Mouse (Mus musculus): ENCODE measurements around the gene Lpp. TPM values are rescaled to one million over a fixed set of nuclear protein-coding genes. Genes with fewer than 3 reads are reported as not detected.
A peak's percentile ranks its signal among the peaks of the same experiment; 100 is the strongest.

The Lpp gene
- polyA plus RNA-seq, 1 experiment from 2014 or later: 13.3 TPM

DNA sequence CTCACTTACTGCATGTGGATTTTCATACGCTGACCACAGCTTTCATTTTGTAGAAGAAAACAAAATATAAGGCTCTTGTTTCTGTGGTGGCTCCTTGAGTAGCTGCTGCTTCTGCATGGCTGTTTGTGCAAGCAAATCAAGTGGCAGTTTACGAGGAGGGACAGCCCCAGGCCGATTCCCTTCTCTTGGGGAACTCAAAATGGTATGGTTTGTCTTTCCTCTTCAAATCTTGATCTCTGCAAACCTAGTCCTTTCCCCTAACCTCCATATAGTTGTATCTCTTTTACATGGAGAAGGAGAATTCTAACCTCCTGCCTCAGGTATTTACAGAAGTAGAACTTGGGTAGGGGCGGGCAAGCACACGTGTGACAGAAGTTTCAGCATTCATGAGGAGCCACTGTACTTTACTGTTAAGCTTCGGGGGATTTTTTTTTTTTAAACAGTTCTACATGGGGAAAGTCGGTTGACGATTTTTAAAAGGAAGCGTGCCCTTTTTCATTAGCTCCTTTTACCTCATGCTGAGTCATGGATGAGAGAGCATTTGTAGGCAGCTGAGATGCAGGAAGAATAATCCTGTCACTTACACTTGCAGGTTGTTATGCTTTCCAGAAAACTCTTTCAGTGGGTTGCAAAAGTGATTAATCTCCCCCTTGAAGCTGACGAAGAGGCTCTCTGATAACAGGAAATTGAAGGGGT is 344.2 kb downstream of the Lpp start:
- no peaks in the 10 kb centered on the region for H3K36me3 ChIP-seq
- H3K9me3 ChIP-seq: no peaks in the 10 kb centered on the region
- H3K4me2 ChIP-seq: no peak overlapping the region
- no peak overlapping the region for H3K9ac ChIP-seq
- no peaks in the 10 kb centered on the region for H3K27me3 ChIP-seq
- no peak for ATAC-seq (ENCODE audit: low read depth)
- H3K27ac ChIP-seq (replicated peaks): no peak overlapping the region
- peaks cover 10% of the 10 kb centered on the region for H3K4me1 ChIP-seq (replicated peaks)
- WGBS: 63% methylated on average over 10 of the region's 10 CpGs
- no peak overlapping the region for H3K4me3 ChIP-seq

DNA sequence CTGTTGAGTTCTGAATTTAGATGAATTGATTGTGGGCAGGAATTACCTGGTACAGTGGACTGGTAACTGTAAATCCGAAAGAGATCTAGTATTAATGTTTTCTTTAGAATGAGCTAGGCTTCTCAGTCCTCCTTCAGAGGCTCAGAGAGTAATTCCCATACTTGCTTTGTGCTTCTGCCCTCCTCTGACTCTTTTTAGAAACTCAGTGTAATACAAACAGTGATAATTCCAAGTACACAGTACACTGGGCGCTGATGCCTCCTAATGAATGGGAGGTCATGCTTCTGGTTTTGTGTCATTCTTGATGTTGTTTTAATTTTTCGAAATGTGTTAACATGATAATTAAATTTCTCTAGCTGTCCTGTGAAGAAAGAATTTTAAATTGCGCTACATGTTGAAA is 347.4 kb downstream of the Lpp start:
- no peaks in the 10 kb centered on the region for H3K9me3 ChIP-seq
- WGBS: 87% methylated on average over 4 of the region's 4 CpGs
- no peak overlapping the region for H3K4me2 ChIP-seq
- H3K27me3 ChIP-seq: no peaks in the 10 kb centered on the region
- H3K4me3 ChIP-seq: no peak overlapping the region
- H3K4me1 ChIP-seq (replicated peaks): peaks cover 10% of the 10 kb centered on the region
- H3K27ac ChIP-seq (replicated peaks): no peak overlapping the region
- ATAC-seq (ENCODE audit: low read depth): no peak
- H3K9ac ChIP-seq: no peak overlapping the region
- H3K36me3 ChIP-seq: no peaks in the 10 kb centered on the region

DNA sequence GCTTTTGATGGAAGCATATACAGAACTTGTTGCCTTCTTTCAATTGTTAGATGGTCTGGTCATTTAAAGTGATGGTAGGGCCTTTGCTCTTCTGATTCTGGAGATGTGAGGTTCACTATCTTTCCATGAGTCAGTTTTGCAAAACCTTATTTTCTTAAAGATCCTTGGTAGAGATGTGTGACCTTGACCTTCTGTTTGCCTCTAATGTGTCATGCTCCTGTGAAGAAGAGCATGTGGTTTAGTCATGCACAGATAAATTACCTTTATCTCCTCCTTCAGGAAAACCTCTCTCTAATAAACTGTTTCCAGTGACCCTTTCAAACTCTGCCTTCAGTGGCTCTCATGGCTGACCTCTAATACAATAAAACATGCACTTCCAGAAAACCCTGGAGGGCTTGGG is 356.5 kb downstream of the Lpp start:
- no peaks in the 10 kb centered on the region for H3K27me3 ChIP-seq
- no peak overlapping the region for H3K9ac ChIP-seq
- no peak overlapping the region for H3K4me3 ChIP-seq
- H3K4me1 ChIP-seq (replicated peaks): no peaks in the 10 kb centered on the region
- no peak for ATAC-seq (ENCODE audit: low read depth)
- H3K4me2 ChIP-seq: no peak overlapping the region
- no peaks in the 10 kb centered on the region for H3K9me3 ChIP-seq
- no peak overlapping the region for H3K27ac ChIP-seq (replicated peaks)
- H3K36me3 ChIP-seq: no peaks in the 10 kb centered on the region

DNA sequence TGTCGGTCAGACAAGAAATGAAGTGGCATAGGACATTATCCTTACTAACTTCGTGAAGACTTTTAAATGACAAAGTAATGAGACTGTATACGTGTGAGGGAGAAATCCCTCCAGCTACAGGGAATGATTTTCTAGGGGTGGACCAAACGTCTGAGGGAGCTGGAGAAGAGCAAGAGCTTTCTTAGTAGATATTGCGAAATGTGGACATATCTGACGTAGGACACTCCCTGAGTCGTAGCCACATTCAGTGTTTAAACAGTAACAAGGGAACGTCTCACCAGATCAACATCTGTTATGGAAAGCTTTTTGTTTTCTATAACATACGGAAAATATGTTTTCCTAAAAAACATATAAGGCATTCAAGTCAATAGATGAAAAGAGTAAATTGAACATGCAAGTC is 362.8 kb downstream of the Lpp start:
- H3K9me3 ChIP-seq: no peaks in the 10 kb centered on the region
- H3K9ac ChIP-seq: no peak overlapping the region
- no peak overlapping the region for H3K27ac ChIP-seq (replicated peaks)
- H3K4me3 ChIP-seq: no peak overlapping the region
- no peak overlapping the region for H3K4me2 ChIP-seq
- H3K27me3 ChIP-seq: no peaks in the 10 kb centered on the region
- WGBS: 93% methylated on average over 9 of the region's 9 CpGs
- H3K36me3 ChIP-seq: no peaks in the 10 kb centered on the region
- no peaks in the 10 kb centered on the region for H3K4me1 ChIP-seq (replicated peaks)
- no peak for ATAC-seq (ENCODE audit: low read depth)

GRCm38 (mm10) chr16:24766051-24766450 is 372.7 kb downstream of the Lpp start:
- no peaks in the 10 kb centered on the region for H3K27me3 ChIP-seq
- 93% methylated on average over 3 of the region's 3 CpGs for WGBS
- H3K4me1 ChIP-seq (replicated peaks): no peaks in the 10 kb centered on the region
- no peak overlapping the region for H3K4me2 ChIP-seq
- no peak overlapping the region for H3K9ac ChIP-seq
- H3K4me3 ChIP-seq: no peak overlapping the region
- ATAC-seq (ENCODE audit: low read depth): no peak
- H3K9me3 ChIP-seq: no peaks in the 10 kb centered on the region
- no peaks in the 10 kb centered on the region; the same call in 1 of the 2 replicates for H3K36me3 ChIP-seq
- H3K27ac ChIP-seq (replicated peaks): no peak overlapping the region

DNA sequence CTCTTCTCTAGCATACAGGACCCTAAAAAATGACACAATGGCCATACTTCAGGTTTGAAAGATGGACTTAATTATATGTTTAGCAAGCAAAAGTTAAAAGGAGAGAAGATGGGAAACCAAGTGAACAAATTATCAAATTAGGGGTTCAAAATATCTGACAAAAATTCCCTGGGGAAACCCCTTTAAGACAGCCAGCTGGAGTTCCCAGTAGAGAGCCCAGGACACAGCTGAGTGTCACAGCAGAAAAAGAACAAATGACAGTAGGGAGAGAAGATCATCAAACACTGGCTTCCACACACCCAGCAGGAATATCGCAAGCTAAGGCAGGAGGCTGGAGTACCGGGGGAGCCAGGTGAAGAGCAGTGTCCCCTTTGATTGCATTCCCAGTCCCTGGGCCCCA is 373.3 kb downstream of the Lpp start:
- Histone ChIP-seq H3K4me3 (no peak overlapping the region), H3K27me3 (no peaks in the 10 kb centered on the region), H3K4me1 (replicated peaks) (no peaks in the 10 kb centered on the region), H3K4me2 (no peak overlapping the region), H3K9me3 (no peaks in the 10 kb centered on the region), H3K36me3 (no peaks in the 10 kb centered on the region; the same call in 1 of the 2 replicates), H3K9ac (no peak overlapping the region), H3K27ac (replicated peaks) (no peak overlapping the region)
- ATAC-seq (ENCODE audit: low read depth): no peak
- 85% methylated on average over 2 of the region's 2 CpGs for WGBS

GRCm38 (mm10) chr16:24777053-24777452 is 383.7 kb downstream of the Lpp start:
- ATAC-seq (ENCODE audit: low read depth): no peak
- H3K9me3 ChIP-seq: no peaks in the 10 kb centered on the region
- 87% methylated on average over 2 of the region's 2 CpGs for WGBS

DNA sequence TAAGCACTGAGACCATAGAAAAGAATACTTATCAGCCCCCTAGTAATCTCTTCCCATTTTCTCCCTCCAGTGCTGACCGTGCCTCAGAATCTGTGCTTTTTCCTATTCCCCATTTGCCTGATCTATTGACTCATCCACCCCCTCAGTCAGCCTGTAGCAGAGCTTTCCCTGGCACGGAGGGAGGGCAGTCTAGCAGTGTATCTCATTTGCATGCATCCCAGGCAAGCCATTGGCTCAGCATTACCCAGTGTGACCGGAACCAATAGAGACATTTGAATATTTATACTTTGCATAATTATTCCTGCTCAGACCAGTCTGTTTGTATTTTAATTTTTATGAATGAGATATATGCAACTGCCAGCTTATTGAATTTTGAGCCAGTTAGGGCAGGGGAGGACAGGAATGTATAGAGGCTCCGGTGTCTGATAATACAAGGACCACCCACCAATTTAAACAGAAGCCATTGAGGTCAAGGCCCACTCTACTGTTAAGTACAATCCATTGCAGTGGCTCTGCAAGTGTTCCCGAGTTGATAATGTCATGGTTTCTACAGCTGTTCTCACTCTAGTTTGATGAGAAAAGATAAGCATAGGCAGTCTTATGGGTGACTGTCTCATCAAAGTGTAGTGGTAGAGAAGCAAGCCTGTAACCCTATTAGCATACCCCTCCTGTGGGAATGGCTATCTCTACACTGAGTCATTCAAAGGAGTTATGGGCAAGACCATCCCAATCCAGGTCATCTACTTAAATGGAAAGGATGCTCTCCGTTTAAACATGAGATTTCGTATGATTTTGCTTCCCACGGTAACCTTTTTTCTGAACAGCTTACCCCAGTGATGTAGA is 385.3 kb downstream of the Lpp start:
- peak; percentile 75; the same call in 1 of the 2 replicates for ATAC-seq (ENCODE audit: low read depth)
- Histone ChIP-seq H3K4me2 (no peak overlapping the region), H3K4me1 (replicated peaks) (peaks cover 9% of the 10 kb centered on the region), H3K27me3 (no peaks in the 10 kb centered on the region), H3K9me3 (no peaks in the 10 kb centered on the region), H3K9ac (no peak overlapping the region), H3K27ac (replicated peaks) (no peak overlapping the region), H3K4me3 (no peak overlapping the region), H3K36me3 (no peaks in the 10 kb centered on the region)
- 62% methylated on average over 8 of the region's 8 CpGs for WGBS

More at GRCm38 (mm10) chr16:24777053-24777452, 383.7 kb downstream of the Lpp start:
- Histone ChIP-seq H3K36me3 (no peaks in the 10 kb centered on the region), H3K27ac (replicated peaks) (no peak overlapping the region), H3K27me3 (no peaks in the 10 kb centered on the region), H3K9ac (no peak overlapping the region), H3K4me1 (replicated peaks) (peaks cover 9% of the 10 kb centered on the region), H3K4me2 (no peak overlapping the region), H3K4me3 (no peak overlapping the region)

GRCm38 (mm10) chr16:24780545-24780944 is 387.2 kb downstream of the Lpp start:
- no peak overlapping the region for H3K27ac ChIP-seq (replicated peaks)
- no peaks in the 10 kb centered on the region for H3K9me3 ChIP-seq
- H3K4me2 ChIP-seq: no peak overlapping the region
- no peaks in the 10 kb centered on the region for H3K36me3 ChIP-seq
- WGBS: 44% methylated on average over 7 of the region's 7 CpGs
- H3K27me3 ChIP-seq: no peaks in the 10 kb centered on the region
- peaks cover 9% of the 10 kb centered on the region for H3K4me1 ChIP-seq (replicated peaks)
- H3K4me3 ChIP-seq: no peak overlapping the region
- ATAC-seq (ENCODE audit: low read depth): no peak
- H3K9ac ChIP-seq: no peak overlapping the region

DNA sequence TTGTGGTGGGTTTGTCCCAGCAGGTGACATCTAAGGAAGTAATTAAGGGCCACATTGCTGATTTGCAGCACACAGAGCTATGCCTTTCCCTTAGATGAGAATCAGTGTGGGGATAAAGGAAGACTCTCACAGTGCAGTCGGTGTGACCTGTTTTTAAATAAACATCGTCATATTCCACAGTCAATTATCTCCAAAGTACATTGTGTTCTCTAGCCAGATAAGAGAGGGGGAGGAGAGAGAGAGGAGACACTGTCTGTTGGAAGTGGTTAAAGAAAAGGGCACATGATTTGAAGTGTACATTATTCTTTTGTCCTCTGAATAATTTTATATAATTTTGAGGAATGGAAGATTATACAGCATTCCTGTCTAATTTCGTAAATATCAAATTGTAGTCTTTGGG is 388.6 kb downstream of the Lpp start:
- H3K4me2 ChIP-seq: no peak overlapping the region
- H3K27ac ChIP-seq (replicated peaks): no peak overlapping the region
- no peak for ATAC-seq (ENCODE audit: low read depth)
- H3K4me3 ChIP-seq: no peak overlapping the region
- no peaks in the 10 kb centered on the region for H3K36me3 ChIP-seq
- H3K27me3 ChIP-seq: no peaks in the 10 kb centered on the region
- H3K9ac ChIP-seq: no peak overlapping the region
- no peaks in the 10 kb centered on the region for H3K9me3 ChIP-seq
- H3K4me1 ChIP-seq (replicated peaks): peaks cover 9% of the 10 kb centered on the region
- WGBS: 80% methylated on average over 3 of the region's 3 CpGs

GRCm38 (mm10) chr16:24785651-24786050 is 392.3 kb downstream of the Lpp start:
- Histone ChIP-seq H3K9me3 (no peaks in the 10 kb centered on the region), H3K4me1 (replicated peaks) (no peaks in the 10 kb centered on the region), H3K4me2 (no peak overlapping the region), H3K9ac (no peak overlapping the region), H3K27ac (replicated peaks) (no peak overlapping the region), H3K27me3 (no peaks in the 10 kb centered on the region), H3K4me3 (no peak overlapping the region), H3K36me3 (no peaks in the 10 kb centered on the region)
- no peak for ATAC-seq (ENCODE audit: low read depth)
- WGBS: 90% methylated on average over 1 of the region's 1 CpGs

- no peak overlapping the region for H3K27ac ChIP-seq (replicated peaks)
- no peaks in the 10 kb centered on the region for H3K4me1 ChIP-seq (replicated peaks)
- no peaks in the 10 kb centered on the region for H3K9me3 ChIP-seq
- no peaks in the 10 kb centered on the region for H3K36me3 ChIP-seq
- H3K9ac ChIP-seq: no peak overlapping the region
- H3K27me3 ChIP-seq: no peaks in the 10 kb centered on the region
- 93% methylated on average over 3 of the region's 3 CpGs for WGBS
- H3K4me2 ChIP-seq: no peak overlapping the region
- no peak overlapping the region for H3K4me3 ChIP-seq
- ATAC-seq (ENCODE audit: low read depth): no peak
These were observed 395.7 kb downstream of the Lpp start for GRCm38 (mm10) chr16:24788973-24789372.

Measured in neural tube, embryonic 13.5 days (tissue).